Mouse (Mus musculus) MN1 (cell line): Measurements from ENCODE around the gene Pacsin2.

Experiments used
- DNase-seq: peaks from one replicate; pipeline ENCODE4 v3.0.0-alpha.2; 2016; ENCODE audit warnings: low spot score

The Pacsin2 gene

DNA sequence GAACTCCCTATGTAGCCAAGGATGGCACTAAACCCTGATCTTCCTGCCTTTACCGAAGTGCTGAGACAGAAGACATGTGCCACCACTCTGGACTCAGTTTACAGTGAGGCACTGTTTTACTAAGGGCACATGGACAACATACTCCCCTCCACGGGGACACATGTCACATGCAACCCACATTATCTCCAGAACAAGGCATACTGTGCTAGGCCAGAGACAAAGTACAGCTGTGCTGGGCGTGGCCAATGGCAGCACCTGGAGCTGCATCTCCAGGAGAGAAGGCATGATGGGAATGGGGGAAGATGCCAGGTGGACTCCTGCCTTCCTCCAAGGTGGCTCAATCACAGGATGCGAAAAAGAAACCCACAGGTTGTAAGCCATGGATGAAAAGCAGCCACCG, 135.5 kb downstream of the Pacsin2 start:
- no peak for DNase-seq
